Mouse (Mus musculus): ENCODE data around the gene Rab23. TPM values are rescaled to one million over a fixed set of nuclear protein-coding genes. Genes with fewer than 3 reads are reported as not detected.

The Rab23 gene
- total RNA-seq, 2 experiments from 2014 or later = 6.2 to 6.3 TPM

DNA sequence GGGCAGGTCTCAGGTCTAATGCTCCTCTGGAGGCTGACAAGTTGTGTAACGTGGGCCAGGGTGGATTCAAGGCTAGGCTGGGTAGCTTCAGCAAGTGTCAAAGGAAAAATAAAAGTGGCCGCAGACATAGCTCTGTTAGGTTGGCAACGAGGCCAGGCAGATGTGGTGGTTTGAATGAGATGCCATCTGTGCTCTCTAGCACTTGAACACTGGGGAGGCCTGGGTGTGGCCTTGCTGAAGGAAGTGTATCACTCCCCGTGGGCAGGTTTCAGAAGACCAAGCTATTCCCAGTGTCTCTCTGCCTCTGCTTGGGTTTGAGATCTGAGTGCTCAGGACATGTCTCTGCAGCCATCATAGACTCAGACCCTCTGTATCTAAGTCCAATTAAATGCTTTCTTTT lies 38.8 kb downstream of the Rab23 start:
- intact Hi-C loops (cut with DNase I) = loop anchor here (5.0 to 10.0 kb wide), 2 partner anchors 54 to 206 kb away; partner anchors contain the start of gene Zfp451
- DNase-seq = no peak

- no peak for DNase-seq
- intact Hi-C loops (cut with DNase I) = no loop called here
Observed at GRCm38 (mm10) chr1:33763826-33764225, 44.1 kb downstream of the Rab23 start.

DNA sequence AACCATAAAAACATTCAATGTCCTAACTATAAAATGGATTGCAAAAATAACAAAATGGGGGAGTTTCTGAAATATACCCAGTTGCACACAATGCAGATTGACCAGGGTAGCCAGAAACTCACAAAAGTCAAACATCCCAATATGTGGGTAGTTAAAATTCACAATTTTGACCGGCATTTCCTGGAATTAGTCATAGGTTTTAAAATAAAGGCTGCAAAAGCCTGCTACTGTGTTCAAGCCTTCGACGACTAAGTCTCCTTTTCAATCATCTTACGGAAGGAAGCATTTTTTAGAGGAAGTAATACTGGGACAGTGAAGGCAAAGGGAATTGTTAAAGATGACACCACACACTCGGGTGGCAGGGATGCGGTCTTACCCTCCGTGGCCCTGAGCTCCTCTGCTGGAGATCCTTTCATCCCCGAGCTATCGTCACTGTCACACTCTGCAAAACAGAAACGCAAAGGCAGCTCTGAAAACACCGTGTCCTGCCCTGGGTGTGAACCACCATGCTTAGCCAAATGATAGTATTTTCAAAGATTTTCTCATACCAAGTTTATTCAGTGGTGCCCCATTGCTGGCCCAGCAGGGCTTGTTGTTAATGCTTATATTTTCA lies 45.9 kb downstream of the Rab23 start:
- no peak for DNase-seq
- intact Hi-C loops (cut with DNase I) = no loop called here

GRCm38 (mm10) chr1:33766520-33767508 lies 47.1 kb downstream of the Rab23 start:
- intact Hi-C loops (cut with DNase I) = no loop called here

GRCm38 (mm10) chr1:33768091-33768787 lies 48.6 kb downstream of the Rab23 start:
- no peak for DNase-seq
- intact Hi-C loops (cut with DNase I) = no loop called here

More at GRCm38 (mm10) chr1:33766520-33767508, 47.1 kb downstream of the Rab23 start:
- no peak for DNase-seq

DNA sequence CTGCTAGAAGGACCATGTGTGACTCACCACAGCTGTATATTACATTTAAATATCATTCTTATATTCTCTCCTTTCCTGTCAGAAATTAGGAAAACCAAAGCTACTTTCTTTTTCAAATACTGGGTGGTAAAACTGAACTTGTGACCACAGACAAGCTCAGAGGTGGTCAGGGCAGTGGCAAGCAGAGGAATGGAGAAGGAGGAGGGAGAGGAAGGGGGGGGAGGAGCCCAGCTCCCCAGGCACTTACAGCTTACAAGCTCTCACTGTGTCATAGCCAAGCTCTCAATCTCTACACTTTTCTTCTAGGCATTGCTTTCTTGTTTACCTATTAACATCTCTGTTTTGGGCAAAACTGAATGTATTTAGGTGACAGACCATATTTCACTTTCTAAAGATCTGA lies 49.1 kb downstream of the Rab23 start:
- intact Hi-C loops (cut with DNase I) = no loop called here
- DNase-seq = no peak

- intact Hi-C loops (cut with DNase I) = no loop called here
- DNase-seq = no peak
Observed at GRCm38 (mm10) chr1:33771621-33772020, 51.9 kb downstream of the Rab23 start.

DNA sequence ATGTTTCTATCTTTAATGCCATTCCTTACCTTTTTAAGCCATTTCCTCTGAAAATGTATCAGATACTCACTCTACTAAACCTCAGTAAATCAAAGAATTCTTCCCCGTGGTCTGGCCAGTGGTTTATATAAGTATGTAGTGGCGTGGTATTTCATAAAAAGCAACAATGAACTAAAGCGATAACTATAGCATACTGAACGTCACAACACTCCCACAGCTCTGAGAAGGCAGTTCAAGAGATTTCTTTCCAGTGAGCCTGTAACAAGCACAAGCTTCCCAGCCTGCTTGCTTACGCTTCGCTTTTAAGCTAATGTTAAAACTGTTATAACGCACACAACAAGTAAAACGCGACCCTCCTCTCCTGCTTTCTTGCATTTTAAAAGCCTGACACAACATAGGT lies 52.4 kb downstream of the Rab23 start:
- no peak for DNase-seq

GRCm38 (mm10) chr1:33776175-33776611 lies 56.5 kb downstream of the Rab23 start:
- DNase-seq = no peak
- intact Hi-C loops (cut with DNase I) = no loop called here

More for the DNA sequence above, 52.4 kb downstream of the Rab23 start:
- intact Hi-C loops (cut with DNase I) = no loop called here

DNA sequence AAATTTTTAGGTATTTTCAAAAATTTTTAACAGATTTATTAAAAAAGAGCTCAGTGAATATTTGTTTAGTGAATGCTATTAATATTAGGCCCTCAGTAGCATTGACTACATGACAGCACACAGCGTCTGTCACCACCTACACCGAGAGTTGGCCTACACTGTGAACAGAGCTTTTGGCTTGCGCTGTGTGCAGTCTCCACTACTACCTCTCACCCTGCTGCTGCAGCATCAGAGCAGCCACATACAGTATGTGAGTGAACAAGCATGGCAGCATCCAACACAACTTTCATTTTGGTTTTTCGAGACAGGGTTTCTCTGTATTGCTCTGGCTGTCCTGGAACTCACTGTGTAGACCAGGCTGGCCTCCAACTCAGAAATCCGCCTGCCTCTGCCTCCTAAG lies 64.9 kb downstream of the Rab23 start:
- intact Hi-C loops (cut with DNase I) = no loop called here
- DNase-seq = no peak

DNA sequence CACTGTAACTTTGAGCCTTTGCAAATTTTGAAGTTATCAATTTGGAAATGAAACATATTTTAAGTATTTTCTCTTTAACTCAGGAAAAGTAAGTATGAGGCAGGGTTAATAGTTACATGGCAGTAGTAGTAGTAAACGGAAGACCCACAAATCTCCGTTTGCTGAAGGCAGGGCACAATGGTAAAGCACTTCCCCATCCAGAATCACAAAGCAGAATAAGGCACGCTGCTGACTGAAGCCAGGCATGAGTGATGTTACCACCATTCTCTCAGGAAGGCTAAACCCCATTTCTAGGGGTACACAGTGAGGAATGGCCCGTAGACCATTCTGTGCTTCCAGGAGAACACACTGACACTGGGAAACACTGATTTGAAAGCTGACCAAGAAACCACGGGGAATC lies 68.4 kb downstream of the Rab23 start:
- intact Hi-C loops (cut with DNase I) = no loop called here
- no peak for DNase-seq

DNA sequence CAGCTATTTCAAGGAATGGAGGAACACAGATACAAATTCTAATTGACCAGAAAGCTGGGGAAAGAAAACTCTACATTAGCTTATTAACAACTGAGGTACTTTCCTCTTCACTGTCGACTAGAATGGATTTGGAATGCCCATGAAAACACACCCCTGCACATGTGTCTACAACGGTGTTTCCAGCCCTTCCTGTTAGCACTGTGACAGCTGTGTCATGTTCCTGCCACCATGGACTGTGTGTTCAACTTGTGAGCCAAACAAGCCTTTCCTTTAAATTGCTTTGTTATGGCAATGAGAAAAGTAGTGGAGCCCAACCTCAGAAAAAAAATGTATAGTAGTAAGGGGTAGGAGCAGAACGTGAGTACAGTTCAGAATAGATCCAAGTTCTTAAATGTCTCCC lies 68.8 kb downstream of the Rab23 start:
- DNase-seq = no peak
- intact Hi-C loops (cut with DNase I) = no loop called here

Other genes starting within 250 kb of the Rab23 start
- 1 to 10 TPM; 2.4 TPM for gene Prim2, start 50.1 kb upstream of the Rab23 start, total RNA-seq (2021)
- 10 to 100 TPM; 32.7 to 33.2 TPM for gene Bag2, start 37.9 kb downstream of the Rab23 start, total RNA-seq (2021)
- gene Zfp451, start 94.7 kb downstream of the Rab23 start, total RNA-seq (2021) = 10 to 100 TPM; 13.5 to 16.2 TPM
- 1 to 10 TPM; 2.1 to 2.2 TPM for gene Bend6, start 187.9 kb downstream of the Rab23 start, total RNA-seq (2021)
- 100 to 1,000 TPM; 392 to 396 TPM for gene Dst, start 188.3 kb downstream of the Rab23 start, total RNA-seq (2021)